Mouse (Mus musculus): ENCODE data around the gene Olig1.

Gene Olig1

GRCm38 (mm10) chr16:91269468-91270211 lies at the start of gene Olig1:
Gene Olig1 (plus strand): TSS chr16:91269772.
- no peak for DNase-seq (ENCODE audit: low spot score)

GRCm38 (mm10) chr16:91222171-91222642 lies 47.4 kb upstream of the Olig1 start:
- DNase-seq (ENCODE audit: low spot score): no peak

GRCm38 (mm10) chr16:91222643-91223271 lies 46.8 kb upstream of the Olig1 start:
- no peak for DNase-seq (ENCODE audit: low spot score)

DNA sequence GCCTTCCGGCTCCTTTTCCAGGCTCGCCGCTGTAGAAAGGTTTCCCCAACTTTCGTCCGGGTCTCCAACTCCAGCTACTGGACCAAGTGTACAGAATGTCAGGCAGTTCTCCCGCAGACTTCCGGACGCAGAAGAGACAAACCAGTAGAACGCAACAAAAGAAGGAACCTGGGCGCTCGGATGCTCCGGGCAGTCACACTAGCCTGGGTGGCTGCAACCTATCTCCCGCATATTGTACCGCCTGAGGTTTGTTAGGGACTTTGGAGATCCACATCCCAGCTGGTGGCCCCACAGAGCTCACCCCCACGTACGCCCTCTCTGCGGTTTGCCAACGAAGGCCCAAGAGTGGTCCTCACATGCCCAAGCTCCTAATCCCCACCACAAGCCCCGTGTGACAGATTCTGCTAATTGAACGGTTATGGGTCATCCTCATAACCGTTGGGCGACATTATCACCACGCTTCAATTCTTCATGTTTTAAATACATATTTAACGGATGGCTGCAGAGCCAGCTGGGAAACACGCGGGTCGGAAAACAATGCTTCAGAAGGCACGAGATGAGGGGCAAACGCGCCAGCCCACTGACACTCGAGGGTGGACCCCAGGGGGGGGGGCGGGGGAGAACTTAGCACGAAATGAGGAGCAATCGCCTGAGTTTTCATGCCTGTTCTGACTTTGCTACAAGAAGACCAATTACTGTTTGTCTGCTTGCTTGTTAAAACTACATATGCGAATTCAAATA lies 46.1 kb upstream of the Olig1 start:
- no peak for DNase-seq (ENCODE audit: low spot score)

GRCm38 (mm10) chr16:91224068-91224402 lies 45.5 kb upstream of the Olig1 start:
- DNase-seq (ENCODE audit: low spot score): no peak

- DNase-seq (ENCODE audit: low spot score): no peak
Measured at GRCm38 (mm10) chr16:91224481-91225232, 44.9 kb upstream of the Olig1 start.

DNA sequence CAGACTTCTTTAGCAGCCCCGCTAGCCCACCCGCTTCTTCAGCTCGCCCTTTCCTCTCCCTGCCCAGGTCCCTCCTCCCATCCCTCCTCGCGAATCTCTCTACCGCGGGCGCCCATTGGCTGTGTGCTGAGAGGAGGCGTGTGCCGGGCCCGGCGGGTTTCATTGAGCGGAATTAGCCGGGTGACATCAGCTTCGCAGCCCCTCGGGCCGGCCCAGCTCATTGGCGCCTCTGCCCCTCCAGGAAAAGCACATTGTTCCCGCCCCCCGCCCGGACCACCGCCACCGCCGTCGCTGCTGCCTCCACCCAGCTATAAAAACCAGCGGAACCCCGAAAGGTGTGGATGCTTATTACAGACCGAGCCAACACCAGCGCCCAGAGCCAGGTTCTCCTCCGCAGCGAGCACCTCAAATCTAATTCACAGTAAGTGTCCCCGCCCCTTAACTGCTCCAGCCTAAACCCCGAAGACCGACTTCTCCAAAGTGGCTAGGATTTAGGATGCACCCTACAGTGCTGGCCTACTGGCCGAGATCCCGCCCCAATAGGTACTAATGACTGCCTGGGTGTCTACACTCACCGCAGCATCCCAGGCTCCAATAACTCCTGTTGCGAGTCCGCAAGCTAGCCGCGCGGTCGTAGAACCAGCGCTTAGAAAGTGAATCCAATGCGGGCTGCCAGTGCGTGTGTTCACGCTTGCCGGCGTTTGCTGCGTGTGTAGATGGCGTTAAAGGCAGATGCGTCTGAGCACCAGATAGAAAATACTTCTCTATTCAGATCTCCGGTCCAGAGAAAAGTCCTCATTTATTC lies 44.1 kb upstream of the Olig1 start, which contains the start of gene Olig2:
TSS of gene Olig2 (plus strand) at position 225 of the 805 bp plus-strand sequence.
- DNase-seq (ENCODE audit: low spot score): no peak

DNA sequence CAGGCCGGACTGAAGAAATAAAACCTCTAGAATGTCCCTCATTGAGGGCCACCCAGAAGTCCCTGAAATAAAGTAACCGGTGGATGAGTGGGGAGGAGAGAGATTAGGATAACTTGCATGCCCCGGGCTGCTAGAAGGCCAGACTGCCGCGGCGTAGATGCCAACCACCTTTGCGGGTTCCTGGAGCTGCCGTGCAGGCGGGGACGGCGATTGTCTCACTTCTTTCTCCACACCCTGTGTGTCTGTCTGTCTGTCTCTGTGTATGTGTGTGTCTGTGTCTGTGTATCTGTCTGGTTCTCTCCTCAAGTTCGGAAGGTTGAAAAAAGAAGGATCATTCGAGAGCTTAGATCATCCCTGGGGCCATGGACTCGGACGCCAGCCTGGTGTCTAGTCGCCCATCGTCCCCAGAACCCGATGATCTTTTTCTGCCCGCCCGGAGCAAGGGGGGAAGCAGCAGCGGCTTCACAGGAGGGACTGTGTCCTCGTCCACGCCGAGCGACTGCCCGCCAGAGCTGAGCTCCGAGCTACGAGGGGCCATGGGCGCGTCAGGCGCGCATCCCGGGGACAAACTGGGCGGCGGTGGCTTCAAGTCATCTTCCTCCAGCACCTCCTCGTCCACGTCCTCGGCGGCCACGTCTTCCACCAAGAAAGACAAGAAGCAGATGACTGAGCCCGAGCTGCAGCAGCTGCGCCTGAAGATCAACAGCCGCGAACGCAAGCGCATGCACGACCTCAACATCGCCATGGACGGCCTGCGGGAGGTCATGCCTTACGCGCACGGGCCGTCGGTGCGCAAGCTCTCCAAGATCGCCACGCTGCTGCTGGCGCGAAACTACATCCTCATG lies 43.3 kb upstream of the Olig1 start:
- DNase-seq (ENCODE audit: low spot score): no peak

GRCm38 (mm10) chr16:91226883-91227759 lies 42.5 kb upstream of the Olig1 start:
- DNase-seq (ENCODE audit: low spot score): no peak

- DNase-seq (ENCODE audit: low spot score): no peak
Measured at GRCm38 (mm10) chr16:91227760-91228043, 41.9 kb upstream of the Olig1 start.

DNA sequence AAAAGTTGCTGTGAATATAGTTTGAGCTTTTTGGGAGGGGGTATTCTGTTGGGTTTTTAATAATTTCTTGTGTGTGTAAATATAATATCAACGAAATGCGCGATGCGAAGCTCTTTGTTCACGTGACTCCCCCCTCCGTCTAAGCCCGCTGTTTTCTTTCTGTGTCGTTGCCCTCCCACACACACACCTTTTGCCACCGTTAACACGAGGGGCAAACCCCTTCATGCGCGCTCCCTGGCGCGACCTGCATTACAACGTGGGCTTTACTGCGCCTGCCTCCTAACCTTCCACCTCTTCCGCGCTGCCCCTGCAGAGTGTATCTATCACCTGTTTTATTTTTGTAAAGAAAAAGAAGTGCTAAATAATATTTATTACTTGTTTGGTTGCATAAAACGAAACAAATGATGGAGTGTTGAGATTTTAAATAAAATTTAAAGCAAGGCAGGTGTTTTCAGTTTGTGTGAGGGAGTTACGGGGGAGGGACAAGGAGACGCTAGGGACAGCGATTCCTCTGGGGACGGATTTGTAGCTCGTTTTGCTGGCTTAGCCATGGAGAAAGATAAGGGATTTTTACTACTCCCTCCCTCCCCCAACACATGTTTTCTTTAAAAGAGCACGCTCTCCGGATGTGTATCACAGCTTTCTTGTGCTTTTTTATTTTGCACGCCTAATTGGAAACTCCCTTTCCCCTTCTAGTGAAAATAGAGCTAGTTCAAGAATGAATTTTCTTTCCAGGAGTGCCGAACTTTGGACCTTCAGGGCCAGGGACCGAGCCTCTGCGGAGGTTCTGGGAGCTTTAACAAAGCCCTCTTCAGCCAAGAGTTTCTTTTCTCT lies 41.1 kb upstream of the Olig1 start:
- no peak for DNase-seq (ENCODE audit: low spot score)

- DNase-seq (ENCODE audit: low spot score): no peak
Measured at GRCm38 (mm10) chr16:91229072-91229348, 40.6 kb upstream of the Olig1 start.

- DNase-seq (ENCODE audit: low spot score): no peak
Measured at GRCm38 (mm10) chr16:91229643-91230042, 39.9 kb upstream of the Olig1 start.

- DNase-seq (ENCODE audit: low spot score): no peak
Measured at GRCm38 (mm10) chr16:91231781-91232469, 37.6 kb upstream of the Olig1 start.

GRCm38 (mm10) chr16:91232470-91233240 lies 36.9 kb upstream of the Olig1 start:
- DNase-seq (ENCODE audit: low spot score): no peak

GRCm38 (mm10) chr16:91233241-91233944 lies 36.2 kb upstream of the Olig1 start:
- DNase-seq (ENCODE audit: low spot score): no peak

- no peak for DNase-seq (ENCODE audit: low spot score)
Measured at GRCm38 (mm10) chr16:91239024-91239423, 30.5 kb upstream of the Olig1 start.

Data from adipocyte (in vitro differentiated cells).